Mouse (Mus musculus): ENCODE measurements around the gene Cpd.

Gene Cpd

DNA sequence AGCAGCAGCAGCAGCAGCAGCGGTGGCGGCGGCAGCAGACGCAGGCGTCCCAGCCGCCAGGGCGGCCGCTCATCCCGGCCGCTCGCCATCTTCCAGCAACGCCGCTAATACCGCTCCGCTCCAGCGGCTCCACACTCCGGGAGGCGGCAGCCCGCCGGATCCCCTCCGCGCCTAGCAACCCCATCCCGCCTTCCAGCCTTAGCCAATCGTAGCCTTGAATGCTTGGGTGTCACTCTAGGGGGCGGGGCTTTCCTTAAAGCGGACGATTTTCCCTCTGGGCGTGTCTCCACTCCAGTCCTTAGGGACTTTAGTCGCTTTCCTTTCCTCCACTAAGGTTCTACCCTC is at the start of gene Cpd:
Gene Cpd, minus strand, starts transcription at position 141 of the 345 bp plus-strand sequence.
- DNase-seq (ENCODE audit: extremely low spot score, low spot score), result peak; percentile 95

GRCm38 (mm10) chr11:76896360-76896759 is 49.5 kb upstream of the Cpd start:
- no peak for DNase-seq (ENCODE audit: extremely low spot score, low spot score)

GRCm38 (mm10) chr11:76894240-76894639 is 47.4 kb upstream of the Cpd start:
- peak; percentile 66 for DNase-seq (ENCODE audit: extremely low spot score, low spot score)

- DNase-seq (ENCODE audit: extremely low spot score, low spot score), result peak; percentile 51
Observed at GRCm38 (mm10) chr11:76893570-76893969, 46.8 kb upstream of the Cpd start.

DNA sequence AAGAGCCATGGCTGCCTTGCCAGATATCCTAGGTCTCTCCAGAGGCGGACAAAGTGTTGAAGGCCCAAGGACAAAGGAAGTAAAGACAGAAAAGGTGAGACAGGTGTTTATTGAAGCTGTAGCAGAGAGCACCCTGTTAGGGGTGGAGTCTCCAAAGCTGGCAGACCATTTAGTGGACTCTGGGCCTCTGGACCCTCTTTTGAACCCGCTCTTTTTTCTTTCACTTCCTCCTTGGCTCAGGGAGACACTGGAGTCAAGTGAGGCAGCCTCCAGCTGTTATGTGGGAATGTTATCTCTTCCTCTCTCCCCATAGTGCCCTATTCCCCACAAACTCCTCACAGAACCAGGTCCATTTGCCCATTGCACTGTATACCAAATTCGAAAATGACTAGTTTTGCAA is 46.2 kb upstream of the Cpd start:
- DNase-seq (ENCODE audit: extremely low spot score, low spot score), result no peak

- DNase-seq (ENCODE audit: extremely low spot score, low spot score), result no peak
Observed at GRCm38 (mm10) chr11:76891738-76892349, 45.0 kb upstream of the Cpd start.

GRCm38 (mm10) chr11:76891171-76891570 is 44.4 kb upstream of the Cpd start:
- no peak for DNase-seq (ENCODE audit: extremely low spot score, low spot score)

- DNase-seq (ENCODE audit: extremely low spot score, low spot score), result no peak
Observed at GRCm38 (mm10) chr11:76889339-76890164, 42.7 kb upstream of the Cpd start.

- no peak for DNase-seq (ENCODE audit: extremely low spot score, low spot score)
Observed at GRCm38 (mm10) chr11:76884451-76884850, 37.6 kb upstream of the Cpd start.

DNA sequence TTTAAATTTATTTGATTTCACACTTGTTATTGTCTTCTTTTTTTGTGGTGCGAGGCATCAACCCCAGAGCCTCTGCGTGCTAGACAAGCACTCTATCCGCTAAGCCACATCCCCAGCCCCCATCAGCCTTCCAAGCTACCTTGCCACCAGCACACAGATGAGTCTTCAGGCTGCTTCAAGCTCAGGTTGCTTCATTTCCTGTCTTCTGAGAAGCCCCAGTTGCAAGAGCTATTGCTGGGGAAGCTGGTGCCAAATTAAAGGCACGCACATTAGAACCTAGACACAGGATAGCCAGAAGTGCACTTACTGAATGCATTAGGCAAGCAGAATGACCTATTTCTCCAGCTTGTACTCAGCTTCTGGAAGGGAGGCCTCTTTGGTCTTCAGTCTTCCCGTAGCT is 33.0 kb upstream of the Cpd start:
- DNase-seq (ENCODE audit: extremely low spot score, low spot score), result no peak

DNA sequence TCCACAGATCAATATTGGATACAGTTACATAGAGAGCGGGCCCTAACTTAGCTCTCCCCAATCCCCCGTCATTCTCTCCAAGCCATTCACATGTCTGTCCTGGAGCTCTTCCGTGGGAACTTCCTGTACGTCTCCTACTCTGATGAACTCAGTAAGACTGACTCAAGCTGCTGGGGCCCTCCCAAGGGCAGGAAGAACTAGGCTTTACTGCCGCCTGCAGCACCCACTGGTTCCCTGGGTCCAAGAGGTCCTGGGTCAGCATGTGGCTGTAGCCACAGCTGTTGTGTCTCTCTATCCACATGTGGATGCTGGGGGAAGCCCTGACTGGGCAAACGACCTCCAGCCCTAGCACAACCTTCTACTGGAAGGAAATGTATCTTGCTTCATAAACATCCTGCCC is 27.9 kb upstream of the Cpd start:
- no peak for DNase-seq (ENCODE audit: extremely low spot score, low spot score)

- no peak for DNase-seq (ENCODE audit: extremely low spot score, low spot score)
Observed at GRCm38 (mm10) chr11:76873865-76874264, 27.0 kb upstream of the Cpd start.

DNA sequence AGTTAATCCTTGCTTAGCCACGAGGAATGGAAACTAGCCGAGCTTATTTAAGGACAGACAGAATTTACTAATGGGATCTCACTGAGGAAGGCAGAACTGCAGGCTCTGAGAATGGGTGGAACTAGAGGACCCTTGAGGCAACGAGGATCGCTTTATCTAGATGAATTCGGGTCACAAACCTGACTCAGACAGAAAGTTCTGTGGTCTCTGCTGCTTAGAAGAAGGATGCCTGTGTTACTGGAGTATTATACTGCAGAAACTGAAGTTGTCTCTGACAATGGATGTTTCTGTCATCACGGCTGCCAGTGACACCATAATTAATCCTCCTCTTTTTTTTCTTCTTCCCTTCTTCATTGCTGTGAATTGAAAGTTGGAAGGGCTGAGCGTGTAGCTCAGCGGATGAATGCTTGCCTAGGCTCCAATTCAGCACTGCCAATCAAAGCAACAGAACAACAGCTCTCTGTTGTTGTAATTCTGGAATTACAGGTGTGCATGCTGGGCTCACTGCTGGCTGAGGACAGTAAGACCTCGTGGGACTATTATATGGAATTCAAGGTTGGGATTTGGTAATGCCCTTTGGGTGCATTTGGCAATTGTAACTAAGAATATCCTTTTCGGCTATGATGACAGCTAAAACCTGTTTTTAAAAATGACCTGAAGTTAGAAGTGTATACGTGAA is 25.9 kb upstream of the Cpd start:
- DNase-seq (ENCODE audit: extremely low spot score, low spot score), result no peak

- no peak for DNase-seq (ENCODE audit: extremely low spot score, low spot score)
Observed at GRCm38 (mm10) chr11:76861185-76861584, 14.4 kb upstream of the Cpd start.

- no peak for DNase-seq (ENCODE audit: extremely low spot score, low spot score)
Observed at GRCm38 (mm10) chr11:76859261-76859660, 12.4 kb upstream of the Cpd start.

- DNase-seq (ENCODE audit: extremely low spot score, low spot score), result no peak
Observed at GRCm38 (mm10) chr11:76858781-76859180, 12.0 kb upstream of the Cpd start.

- DNase-seq (ENCODE audit: extremely low spot score, low spot score), result no peak
Observed at GRCm38 (mm10) chr11:76857111-76857510, 10.3 kb upstream of the Cpd start.

DNA sequence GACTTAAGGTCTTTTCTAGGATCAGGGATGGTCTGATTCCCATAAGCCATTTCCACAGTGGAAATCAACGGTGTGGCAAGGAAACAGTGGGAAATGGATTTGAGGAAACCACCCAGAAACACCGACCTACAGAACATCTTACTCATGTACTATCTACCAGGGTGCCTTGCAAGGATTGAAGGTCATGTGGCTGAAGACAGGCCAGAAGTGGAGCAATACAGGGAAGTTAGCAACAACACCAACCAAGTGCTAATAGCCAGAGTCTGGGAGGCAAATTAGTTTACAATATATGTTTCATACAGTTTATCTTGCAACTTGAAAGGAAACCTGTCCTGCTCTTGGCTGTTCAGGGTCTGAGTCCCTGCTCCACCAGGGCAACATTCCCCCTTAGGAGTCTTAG is 9.8 kb upstream of the Cpd start:
- no peak for DNase-seq (ENCODE audit: extremely low spot score, low spot score)

GRCm38 (mm10) chr11:76854475-76855341 is 7.9 kb upstream of the Cpd start:
- no peak for DNase-seq (ENCODE audit: extremely low spot score, low spot score)

GRCm38 (mm10) chr11:76851512-76851911 is 4.7 kb upstream of the Cpd start:
- DNase-seq (ENCODE audit: extremely low spot score, low spot score), result no peak

DNA sequence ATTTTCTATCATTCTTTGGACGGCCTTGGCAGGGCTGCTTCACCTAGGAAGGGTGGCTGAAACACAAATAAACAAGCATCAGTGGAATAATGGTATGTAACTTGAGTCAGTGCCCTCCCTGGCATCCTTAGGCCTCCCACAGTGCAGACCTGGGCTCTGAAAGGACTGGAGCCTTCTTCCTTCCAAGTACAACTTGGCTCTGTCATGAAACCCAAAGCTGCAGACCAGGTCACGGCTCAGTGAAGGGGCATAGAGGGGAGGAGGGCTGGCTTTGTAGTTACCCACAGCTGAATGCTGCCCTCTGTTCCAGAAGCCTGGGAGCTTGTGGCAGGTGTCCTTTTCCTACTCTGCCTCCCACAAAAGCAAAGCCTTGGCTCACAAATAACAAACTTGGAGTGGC is 2.8 kb upstream of the Cpd start:
- no peak for DNase-seq (ENCODE audit: extremely low spot score, low spot score)

DNA sequence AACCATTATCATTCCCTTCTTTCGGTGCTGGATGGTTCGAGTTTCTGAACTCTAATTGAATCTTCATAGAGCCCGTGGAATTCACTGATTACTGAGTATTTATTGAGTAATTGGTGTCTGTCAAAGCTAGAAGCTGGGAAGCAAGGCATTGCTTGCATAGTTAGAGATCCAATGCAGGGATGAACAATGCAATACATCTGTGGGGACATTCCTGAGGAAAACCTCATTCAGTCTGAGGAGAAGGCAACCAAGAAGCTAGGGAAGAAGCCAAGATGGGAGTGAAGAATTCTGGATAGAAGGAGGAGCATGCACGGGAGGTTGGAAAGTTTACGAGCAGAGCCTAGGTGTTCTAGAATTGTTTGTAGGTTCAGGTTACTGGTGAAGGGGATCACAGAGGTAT is 1.3 kb upstream of the Cpd start:
- no peak for DNase-seq (ENCODE audit: extremely low spot score, low spot score)
